Mouse (Mus musculus): ENCODE measurements at regions not wholly inside any gene's neighbourhood (a gene's known extent, or its start where the extent isn't known, plus 50 kb on each side); places are given as distances from the start of the nearest gene placed in this dataset.

GRCm38 (mm10) chr5:75800040-75800989, 177.9 kb downstream of the Kdr start:
- Histone ChIP-seq H3K36me3 (ENCODE audit: control insufficient read depth, insufficient read depth, low read length) (no peaks in the 10 kb centered on the region), H3K27ac (ENCODE audit: low read length) (no peak overlapping the region), H3K4me1 (ENCODE audit: control insufficient read depth, insufficient read depth, low read length) (peaks cover 10% of the 10 kb centered on the region; the same call in 1 of the 2 replicates), H3K27me3 (ENCODE audit: control insufficient read depth, insufficient read depth, low read depth, low read length) (no peaks in the 10 kb centered on the region), H3K4me2 (ENCODE audit: low read length) (no peak overlapping the region), H3K4me3 (ENCODE audit: low read depth, low read length) (no peak overlapping the region), H3K9me3 (replicated peaks; ENCODE audit: control insufficient read depth, low read length, poor library complexity, severe bottlenecking) (no peaks in the 10 kb centered on the region), H3K9ac (ENCODE audit: low read depth, low read length) (no peak overlapping the region)
- ATAC-seq = no peak
- 35% methylated on average over 18 of the region's 18 CpGs for WGBS

GRCm38 (mm10) chr5:75799627-75800026, 178.6 kb downstream of the Kdr start:
- H3K27me3 ChIP-seq (ENCODE audit: control insufficient read depth, insufficient read depth, low read depth, low read length) = no peaks in the 10 kb centered on the region
- H3K9ac ChIP-seq (ENCODE audit: low read depth, low read length) = no peak overlapping the region
- WGBS = 70% methylated on average over 4 of the region's 4 CpGs
- H3K4me3 ChIP-seq (ENCODE audit: low read depth, low read length) = no peak overlapping the region
- H3K27ac ChIP-seq (ENCODE audit: low read length) = no peak overlapping the region
- no peak overlapping the region for H3K4me2 ChIP-seq (ENCODE audit: low read length)
- no peaks in the 10 kb centered on the region for H3K9me3 ChIP-seq (replicated peaks; ENCODE audit: control insufficient read depth, low read length, poor library complexity, severe bottlenecking)
- no peaks in the 10 kb centered on the region for H3K36me3 ChIP-seq (ENCODE audit: control insufficient read depth, insufficient read depth, low read length)
- peaks cover 10% of the 10 kb centered on the region; the same call in 1 of the 2 replicates for H3K4me1 ChIP-seq (ENCODE audit: control insufficient read depth, insufficient read depth, low read length)
- ATAC-seq = no peak

GRCm38 (mm10) chr5:75793184-75793583, 185.1 kb downstream of the Kdr start:
- ATAC-seq = no peak
- Histone ChIP-seq H3K36me3 (ENCODE audit: control insufficient read depth, insufficient read depth, low read length) (no peaks in the 10 kb centered on the region), H3K9ac (ENCODE audit: low read depth, low read length) (no peak overlapping the region), H3K4me2 (ENCODE audit: low read length) (no peak overlapping the region), H3K9me3 (replicated peaks; ENCODE audit: control insufficient read depth, low read length, poor library complexity, severe bottlenecking) (no peaks in the 10 kb centered on the region), H3K27me3 (ENCODE audit: control insufficient read depth, insufficient read depth, low read depth, low read length) (no peaks in the 10 kb centered on the region), H3K4me1 (ENCODE audit: control insufficient read depth, insufficient read depth, low read length) (no peaks in the 10 kb centered on the region), H3K27ac (ENCODE audit: low read length) (no peak overlapping the region), H3K4me3 (ENCODE audit: low read depth, low read length) (no peak overlapping the region)

GRCm38 (mm10) chr5:75791738-75792137, 186.5 kb downstream of the Kdr start:
- Histone ChIP-seq H3K9ac (ENCODE audit: low read depth, low read length) (no peak overlapping the region), H3K36me3 (ENCODE audit: control insufficient read depth, insufficient read depth, low read length) (no peaks in the 10 kb centered on the region), H3K4me1 (ENCODE audit: control insufficient read depth, insufficient read depth, low read length) (no peaks in the 10 kb centered on the region), H3K27ac (ENCODE audit: low read length) (no peak overlapping the region), H3K9me3 (replicated peaks; ENCODE audit: control insufficient read depth, low read length, poor library complexity, severe bottlenecking) (no peaks in the 10 kb centered on the region), H3K4me2 (ENCODE audit: low read length) (no peak overlapping the region), H3K4me3 (ENCODE audit: low read depth, low read length) (no peak overlapping the region), H3K27me3 (ENCODE audit: control insufficient read depth, insufficient read depth, low read depth, low read length) (no peaks in the 10 kb centered on the region)
- no peak for ATAC-seq
- WGBS = 90% methylated on average over 8 of the region's 8 CpGs

GRCm38 (mm10) chr5:75788087-75788486, 190.2 kb downstream of the Kdr start:
- Histone ChIP-seq H3K4me2 (ENCODE audit: low read length) (no peak overlapping the region), H3K9me3 (replicated peaks; ENCODE audit: control insufficient read depth, low read length, poor library complexity, severe bottlenecking) (no peaks in the 10 kb centered on the region), H3K4me3 (ENCODE audit: low read depth, low read length) (no peak overlapping the region), H3K9ac (ENCODE audit: low read depth, low read length) (no peak overlapping the region), H3K27ac (ENCODE audit: low read length) (no peak overlapping the region), H3K36me3 (ENCODE audit: control insufficient read depth, insufficient read depth, low read length) (no peaks in the 10 kb centered on the region), H3K27me3 (ENCODE audit: control insufficient read depth, insufficient read depth, low read depth, low read length) (no peaks in the 10 kb centered on the region), H3K4me1 (ENCODE audit: control insufficient read depth, insufficient read depth, low read length) (no peaks in the 10 kb centered on the region)
- WGBS = 39% methylated on average over 3 of the region's 3 CpGs
- ATAC-seq = no peak

- no peaks in the 10 kb centered on the region for H3K36me3 ChIP-seq (ENCODE audit: control insufficient read depth, insufficient read depth, low read length)
- H3K27ac ChIP-seq (ENCODE audit: low read length) = no peak overlapping the region
- 95% methylated on average over 3 of the region's 3 CpGs for WGBS
- H3K9ac ChIP-seq (ENCODE audit: low read depth, low read length) = no peak overlapping the region
- no peak overlapping the region for H3K4me3 ChIP-seq (ENCODE audit: low read depth, low read length)
- no peaks in the 10 kb centered on the region for H3K4me1 ChIP-seq (ENCODE audit: control insufficient read depth, insufficient read depth, low read length)
- no peak overlapping the region for H3K4me2 ChIP-seq (ENCODE audit: low read length)
- no peak for ATAC-seq
- H3K27me3 ChIP-seq (ENCODE audit: control insufficient read depth, insufficient read depth, low read depth, low read length) = no peaks in the 10 kb centered on the region
- H3K9me3 ChIP-seq (replicated peaks; ENCODE audit: control insufficient read depth, low read length, poor library complexity, severe bottlenecking) = no peaks in the 10 kb centered on the region
Measured at GRCm38 (mm10) chr5:75786196-75786595, 192.1 kb downstream of the Kdr start.

- 85% methylated on average over 8 of the region's 8 CpGs for WGBS
- no peaks in the 10 kb centered on the region for H3K4me1 ChIP-seq (ENCODE audit: control insufficient read depth, insufficient read depth, low read length)
- no peak overlapping the region for H3K9ac ChIP-seq (ENCODE audit: low read depth, low read length)
Measured at GRCm38 (mm10) chr5:75784998-75785593, 193.2 kb downstream of the Kdr start.

GRCm38 (mm10) chr5:75770592-75770991, 195.9 kb downstream of the Kit start:
- Histone ChIP-seq H3K4me3 (ENCODE audit: low read depth, low read length) (no peak overlapping the region), H3K36me3 (ENCODE audit: control insufficient read depth, insufficient read depth, low read length) (no peaks in the 10 kb centered on the region), H3K9ac (ENCODE audit: low read depth, low read length) (no peak overlapping the region), H3K27me3 (ENCODE audit: control insufficient read depth, insufficient read depth, low read depth, low read length) (no peaks in the 10 kb centered on the region), H3K4me1 (ENCODE audit: control insufficient read depth, insufficient read depth, low read length) (no peaks in the 10 kb centered on the region), H3K4me2 (ENCODE audit: low read length) (no peak overlapping the region), H3K9me3 (replicated peaks; ENCODE audit: control insufficient read depth, low read length, poor library complexity, severe bottlenecking) (no peaks in the 10 kb centered on the region), H3K27ac (ENCODE audit: low read length) (no peak overlapping the region)
- WGBS = 91% methylated on average over 5 of the region's 5 CpGs
- no peak for ATAC-seq

More at GRCm38 (mm10) chr5:75784998-75785593, 193.2 kb downstream of the Kdr start:
- Histone ChIP-seq H3K4me3 (ENCODE audit: low read depth, low read length) (no peak overlapping the region), H3K4me2 (ENCODE audit: low read length) (no peak overlapping the region), H3K36me3 (ENCODE audit: control insufficient read depth, insufficient read depth, low read length) (no peaks in the 10 kb centered on the region), H3K9me3 (replicated peaks; ENCODE audit: control insufficient read depth, low read length, poor library complexity, severe bottlenecking) (no peaks in the 10 kb centered on the region), H3K27me3 (ENCODE audit: control insufficient read depth, insufficient read depth, low read depth, low read length) (no peaks in the 10 kb centered on the region), H3K27ac (ENCODE audit: low read length) (no peak overlapping the region)
- no peak for ATAC-seq

- H3K36me3 ChIP-seq (ENCODE audit: control insufficient read depth, insufficient read depth, low read length) = no peaks in the 10 kb centered on the region
- H3K27me3 ChIP-seq (ENCODE audit: control insufficient read depth, insufficient read depth, low read depth, low read length) = no peaks in the 10 kb centered on the region
- H3K27ac ChIP-seq (ENCODE audit: low read length) = no peak overlapping the region
- H3K4me2 ChIP-seq (ENCODE audit: low read length) = no peak overlapping the region
- no peaks in the 10 kb centered on the region for H3K9me3 ChIP-seq (replicated peaks; ENCODE audit: control insufficient read depth, low read length, poor library complexity, severe bottlenecking)
- 93% methylated on average over 1 of the region's 1 CpGs for WGBS
- no peak for ATAC-seq
- peaks cover 4% of the 10 kb centered on the region; the same call in 1 of the 2 replicates for H3K4me1 ChIP-seq (ENCODE audit: control insufficient read depth, insufficient read depth, low read length)
- H3K9ac ChIP-seq (ENCODE audit: low read depth, low read length) = no peak overlapping the region
- no peak overlapping the region for H3K4me3 ChIP-seq (ENCODE audit: low read depth, low read length)
Measured at GRCm38 (mm10) chr5:75767213-75767612, 192.5 kb downstream of the Kit start.
